In genomic region chr10:53347787-53348755, GRCm38 (mm10) we compare ENCODE assay signal across 9 mouse cellular contexts. TPM values are rescaled to one million over a fixed set of nuclear protein-coding genes. Genes with fewer than 3 reads are reported as not detected.
A peak's percentile ranks its signal among the peaks of the same experiment; 100 is the strongest.
DNase-seq lines count a peak whose midpoint lies in the region; ATAC-seq and TF ChIP-seq lines count a peak whose summit lies in the region.
"Had no signal": no experiment of that assay in that cellular context is flagged by ENCODE, and none has a peak within 500 bp of the region (broad histone marks: within the 10 kb centered on the region; RNA-seq: fewer than 3 reads in every experiment).

No protein-coding gene starts in this region.

- 0 out of 2 replicates have a peak, but pooled peaks cover 18% of the 10 kb centered on the region for H3K36me3 ChIP-seq in heart, embryonic 10.5 days
- H3K36me3 ChIP-seq in hindbrain, postnatal 0 days (ENCODE audit: insufficient read depth, low read length), result no peaks in the 10 kb centered on the region
- no peaks in the 10 kb centered on the region for H3K36me3 ChIP-seq in midbrain, embryonic 11.5 days (ENCODE audit: control insufficient read depth, insufficient read depth, low read length)

- TF ChIP-seq POLR2A in bone marrow, adult 2 months (IDR thresholded peaks at IDR 0.05; ENCODE audit: borderline replicate concordance, control insufficient read depth, low read depth, low read length), result no peak

- DNase-seq in heart, adult 18-20 months, result peak; percentile 72 to 84
- DNase-seq in heart, embryonic 10.5 days (ENCODE audit: low spot score), result no peak
- DNase-seq in hindbrain, postnatal 0 days (ENCODE audit: low spot score), result peak; percentile 91
- DNase-seq in layer of hippocampus, postnatal 36 days, result peak; percentile 17 to 54
- peak; percentile 94 for DNase-seq in midbrain, embryonic 11.5 days (ENCODE audit: low spot score, missing footprints)
- DNase-seq in spleen, postnatal 10 days (ENCODE audit: low spot score in 2 of 2), result peak; percentile 30 to 35

- no peak overlapping the region for H3K4me2 ChIP-seq in hindbrain, postnatal 0 days (ENCODE audit: low read depth, low read length)
- no peak overlapping the region for H3K4me2 ChIP-seq in midbrain, embryonic 11.5 days

- H3K4me3 ChIP-seq in heart, embryonic 10.5 days, result no peak overlapping the region
- no peak overlapping the region for H3K4me3 ChIP-seq in bone marrow, adult 2 months (replicated peaks; ENCODE audit: control insufficient read depth, low read depth, low read length)
- no peak overlapping the region for H3K4me3 ChIP-seq in hindbrain, postnatal 0 days (ENCODE audit: low read length)
- H3K4me3 ChIP-seq in midbrain, embryonic 11.5 days (ENCODE audit: low read depth, low read length), result no peak overlapping the region
- H3K4me3 ChIP-seq: myocyte had no signal

- H3K9me3 ChIP-seq in heart, embryonic 10.5 days, result no peaks in the 10 kb centered on the region
- no peaks in the 10 kb centered on the region for H3K9me3 ChIP-seq in hindbrain, postnatal 0 days (ENCODE audit: low read length)
- no peaks in the 10 kb centered on the region for H3K9me3 ChIP-seq in midbrain, embryonic 11.5 days (ENCODE audit: control insufficient read depth, low read length)

- no peak overlapping the region for H3K27ac ChIP-seq in heart, embryonic 10.5 days
- H3K27ac ChIP-seq in bone marrow, adult 2 months (ENCODE audit: control insufficient read depth, insufficient read depth, low read depth, low read length, poor library complexity), result no peak overlapping the region
- no peak overlapping the region for H3K27ac ChIP-seq in hindbrain, postnatal 0 days
- no peak overlapping the region for H3K27ac ChIP-seq in midbrain, embryonic 11.5 days (ENCODE audit: low read depth, low read length)

- no peak overlapping the region for H3K9ac ChIP-seq in hindbrain, postnatal 0 days (replicated peaks; ENCODE audit: low read length)
- no peak overlapping the region for H3K9ac ChIP-seq in midbrain, embryonic 11.5 days (ENCODE audit: low read length)

- peak; percentile 34; the same call in 1 of the 2 replicates for TF ChIP-seq CTCF in bone marrow, adult 2 months (IDR thresholded peaks at IDR 0.05; ENCODE audit: control insufficient read depth, insufficient read depth, low read length)
- TF ChIP-seq CTCF in hindbrain, postnatal 0 days (IDR thresholded peaks at IDR 0.05; ENCODE audit: low read depth), result peak; percentile 91

- no peaks in the 10 kb centered on the region for H3K27me3 ChIP-seq in heart, embryonic 10.5 days (ENCODE audit: insufficient read depth, poor library complexity, severe bottlenecking)
- H3K27me3 ChIP-seq in hindbrain, postnatal 0 days (ENCODE audit: insufficient read depth, low read length), result no peaks in the 10 kb centered on the region
- no peaks in the 10 kb centered on the region for H3K27me3 ChIP-seq in midbrain, embryonic 11.5 days (ENCODE audit: control insufficient read depth, insufficient read depth, low read length)

- peak; percentile 72 for ATAC-seq in erythroblast, adult 5-6 weeks (replicated peaks; ENCODE audit: low FRiP score, poor library complexity, severe bottlenecking)
- ATAC-seq in hindbrain, postnatal 0 days, result peak; percentile 85
- peak; percentile 68; the same call in 1 of the 2 replicates for ATAC-seq in midbrain, embryonic 11.5 days (ENCODE audit: low FRiP score)

- H3K4me1 ChIP-seq in heart, embryonic 10.5 days, result 0 out of 2 replicates have a peak, but pooled peaks cover 3% of the 10 kb centered on the region
- H3K4me1 ChIP-seq in bone marrow, adult 2 months (ENCODE audit: control insufficient read depth, insufficient read depth, low read length), result no peaks in the 10 kb centered on the region
- H3K4me1 ChIP-seq in hindbrain, postnatal 0 days (ENCODE audit: insufficient read depth, low read length), result no peaks in the 10 kb centered on the region
- H3K4me1 ChIP-seq in midbrain, embryonic 11.5 days (ENCODE audit: control insufficient read depth, insufficient read depth, low read length), result no peaks in the 10 kb centered on the region

- 55% methylated on average over 10 of the region's 10 CpGs for whole genome bisulfite sequencing in heart, embryonic 10.5 days
- WGBS in bone marrow, adult 2 months, result 51% methylated on average over 10 of the region's 10 CpGs
- 56% methylated on average over 10 of the region's 10 CpGs for WGBS in hindbrain, postnatal 0 days
- 62% methylated on average over 10 of the region's 10 CpGs for WGBS in midbrain, embryonic 11.5 days

RNA-seq across cellular contexts. Expression of gene Pln, which starts 10.6 kb away (rescaled TPM):
- total RNA-seq in heart, adult 18-20 months (2021), result 1,000 to 10,000 TPM; 6,493 to 6,642 TPM
- polyA plus RNA-seq in heart, embryonic 10.5 days (2016; fragmentation: Nextera tagmentation; extraction: Ambion mirVana), result 179 and 472 TPM in 2 replicates
- 1.1 TPM in 1 of 2 replicates, not detected in the other for polyA plus RNA-seq in bone marrow, adult 2 months (2011; ENCODE audit: insufficient read depth, insufficient read length, low replicate concordance, missing spikeins)
- 1.3 TPM in 2 replicates for total RNA-seq in erythroblast, adult 5-6 weeks (2015; ENCODE audit: low replicate concordance)
- total RNA-seq in erythroblast, adult 5-6 weeks (2017; ENCODE audit: low replicate concordance), result 1.8 and 2.0 TPM in 2 replicates
- total RNA-seq in hindbrain, postnatal 0 days (2014; rRNA removed), result 1.4 and 2.9 TPM in 2 replicates
- 0.35 and 0.53 TPM in 2 replicates for polyA plus RNA-seq in hindbrain, postnatal 0 days (2015; fragmentation: Nextera tagmentation; extraction: Ambion mirVana)
- 1 to 10 TPM; 1.2 to 1.5 TPM for total RNA-seq in layer of hippocampus, postnatal 36 days (2021)
- polyA plus RNA-seq in midbrain, embryonic 11.5 days (2014; fragmentation: Nextera tagmentation; extraction: Ambion mirVana), result 1.1 and 1.4 TPM in 2 replicates

RNA-seq across cellular contexts. Expression of gene Cep85l, which starts 31.7 kb away (rescaled TPM):
- total RNA-seq in heart, adult 18-20 months (2021), result 10 to 100 TPM; 13.5 TPM
- 3.1 and 4.4 TPM in 2 replicates for polyA plus RNA-seq in heart, embryonic 10.5 days (2016; fragmentation: Nextera tagmentation; extraction: Ambion mirVana)
- polyA plus RNA-seq in bone marrow, adult 2 months (2011; ENCODE audit: insufficient read depth, insufficient read length, low replicate concordance, missing spikeins), result 3.3 and 5.4 TPM in 2 replicates
- total RNA-seq in erythroblast, adult 5-6 weeks (2015; ENCODE audit: low replicate concordance), result 5.2 and 10.2 TPM in 2 replicates
- total RNA-seq in erythroblast, adult 5-6 weeks (2017; ENCODE audit: low replicate concordance), result 8.9 and 9.2 TPM in 2 replicates
- total RNA-seq in hindbrain, postnatal 0 days (2014; rRNA removed), result 15.4 and 16.2 TPM in 2 replicates
- 7.2 and 8.2 TPM in 2 replicates for polyA plus RNA-seq in hindbrain, postnatal 0 days (2015; fragmentation: Nextera tagmentation; extraction: Ambion mirVana)
- 10 to 100 TPM; 23.6 to 24.6 TPM for total RNA-seq in layer of hippocampus, postnatal 36 days (2021)
- polyA plus RNA-seq in midbrain, embryonic 11.5 days (2014; fragmentation: Nextera tagmentation; extraction: Ambion mirVana), result 3.8 and 4.4 TPM in 2 replicates

Comparison
In these comparisons a context has a peak if more than half of its experiments do, and no peak if none do; other contexts are left out.
1. RNA of gene Pln, which starts 10.6 kb away (total RNA-seq): 6,493 to 6,642 TPM in heart, adult 18-20 months; 1.4 to 2.9 TPM in hindbrain, postnatal 0 days, 1.3 to 2.0 TPM in erythroblast, adult 5-6 weeks and 1.2 to 1.5 TPM in layer of hippocampus, postnatal 36 days; every median in the first group is over 1,000 times any median in the second.
2. Peak in every context shown above with its lines, with median percentiles within 50 percentile points of each other: ATAC-seq.